Mouse (Mus musculus) heart, postnatal 0 days (tissue): Measurements from ENCODE around the gene B3gntl1. TPM values are rescaled to one million over a fixed set of nuclear protein-coding genes. Genes with fewer than 3 reads are reported as not detected.
A peak's percentile ranks its signal among the peaks of the same experiment; 100 is the strongest.

Experiments
- ATAC-seq: fragments of 200-750 bp; cut with Nextera tagmentation; 2 replicates; pipeline ENCODE4 v1.8.0; 2017; ENCODE audit warnings: low read depth, moderate number of reproducible peaks, moderate library complexity; ENCODE audit not compliant: insufficient read depth
- DNase-seq: peaks from one replicate; pipeline ENCODE4 v3.0.0-alpha.2; 2016; ENCODE audit warnings: low spot score
- H3K27ac ChIP-seq: fragments of 300-500 bp; sonication (generic); 2 replicates; pipeline ENCODE4 v1.5.1; 2014; ENCODE audit warnings: low read depth, mild to moderate bottlenecking
- H3K27me3 ChIP-seq: fragments of 300-500 bp; sonication (generic); 2 replicates; pipeline ENCODE4 v1.6.1; 2014; ENCODE audit warnings: low read length, mixed read lengths; ENCODE audit not compliant: control insufficient read depth, insufficient read depth
- H3K36me3 ChIP-seq: fragments of 300-500 bp; sonication (generic); replicated peaks from 2 replicates; pipeline ENCODE4 v1.6.1; 2014; ENCODE audit warnings: low read length, mixed read lengths; ENCODE audit not compliant: control insufficient read depth, insufficient read depth
- H3K4me1 ChIP-seq: fragments of 300-500 bp; sonication (generic); 2 replicates; pipeline ENCODE4 v1.6.1; 2014; ENCODE audit warnings: antibody characterized with exemption; ENCODE audit not compliant: control insufficient read depth, insufficient read depth
- H3K4me2 ChIP-seq: fragments of 300-500 bp; sonication (generic); 2 replicates; pipeline ENCODE4 v1.6.1; 2014; ENCODE audit warnings: low read depth, mild to moderate bottlenecking, low read length, moderate library complexity
- H3K4me3 ChIP-seq: fragments of 300-500 bp; sonication (generic); 2 replicates; pipeline ENCODE4 v1.5.1; 2014; ENCODE audit warnings: low read depth, low read length
- H3K9ac ChIP-seq: fragments of 300-500 bp; sonication (generic); replicated peaks from 2 replicates; pipeline ENCODE4 v1.6.1; 2014; ENCODE audit warnings: low read depth, low read length, mixed read lengths
- H3K9me3 ChIP-seq: fragments of 300-500 bp; sonication (generic); replicated peaks from 2 replicates; pipeline ENCODE4 v1.6.1; 2016; ENCODE audit warnings: low read length; ENCODE audit not compliant: control insufficient read depth
- CTCF ChIP-seq: IDR thresholded peaks from 2 replicates; pipeline ENCODE4 v1.5.1; 2016; ENCODE audit warnings: antibody characterized with exemption, control low read depth, low read depth
- EP300 ChIP-seq: IDR thresholded peaks from 2 replicates; pipeline ENCODE4 v1.6.1; 2016; ENCODE audit warnings: antibody characterized with exemption, low read depth
- WGBS: fragments of 180-500 bp; shearing (Covaris S2); extraction: QIAGEN DNeasy Blood & Tissue Kit; methylation state at CpG from one replicate; pipeline ENCODE4 v1.1.7; 2014; 5-methylcytosine and 5-hydroxymethylcytosine counted together
- polyA plus RNA-seq: library from polyadenylated mRNA; unstranded; fragments of >200 nt; fragmentation: Nextera tagmentation; extraction: Ambion mirVana; gene quantifications from 2 replicates; pipeline ENCODE4 v1.2.1, GENCODE M21; 2015
- total RNA-seq: library from RNA; depleted of rRNA; stranded (reverse); fragments of >200 nt; gene quantifications from 2 replicates; pipeline ENCODE4 v1.2.3, GENCODE M21; 2014; ENCODE audit warnings: low replicate concordance

Gene B3gntl1
- total and polyA plus RNA-seq, 2 experiments from 2014 or later = 4.3 to 4.7 TPM

DNA sequence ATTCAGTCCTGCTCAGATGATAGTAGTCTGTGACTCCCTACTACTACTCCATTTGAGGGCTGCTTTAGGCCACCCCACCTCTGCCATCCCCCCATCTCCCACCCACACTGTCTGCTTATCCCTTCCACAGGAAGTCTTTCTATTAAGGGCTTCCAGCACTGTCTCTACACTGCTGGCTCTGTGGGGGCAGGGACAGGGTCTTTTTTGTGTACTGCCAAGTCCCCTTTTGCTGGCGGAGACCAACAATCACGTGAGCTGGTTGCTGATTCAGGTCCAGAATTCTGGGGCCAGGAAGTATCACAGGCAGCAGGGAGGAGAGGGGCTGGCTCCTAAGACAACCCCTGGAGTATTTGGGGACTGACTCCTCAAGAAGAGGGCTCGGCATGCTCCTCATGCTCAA is 10.3 kb upstream of the B3gntl1 start:
- no peak for ATAC-seq
- no peaks in the 10 kb centered on the region for H3K36me3 ChIP-seq
- no peak overlapping the region for H3K4me2 ChIP-seq
- 39% methylated on average over 3 of the region's 3 CpGs for WGBS
- H3K9ac ChIP-seq = no peak overlapping the region
- no peak overlapping the region for H3K4me3 ChIP-seq
- no peak for DNase-seq
- no peak for TF ChIP-seq EP300
- no peak for TF ChIP-seq CTCF
- H3K9me3 ChIP-seq = no peaks in the 10 kb centered on the region
- no peaks in the 10 kb centered on the region for H3K27me3 ChIP-seq
- H3K4me1 ChIP-seq = no peaks in the 10 kb centered on the region; the same call in 1 of the 2 replicates
- no peak overlapping the region for H3K27ac ChIP-seq

DNA sequence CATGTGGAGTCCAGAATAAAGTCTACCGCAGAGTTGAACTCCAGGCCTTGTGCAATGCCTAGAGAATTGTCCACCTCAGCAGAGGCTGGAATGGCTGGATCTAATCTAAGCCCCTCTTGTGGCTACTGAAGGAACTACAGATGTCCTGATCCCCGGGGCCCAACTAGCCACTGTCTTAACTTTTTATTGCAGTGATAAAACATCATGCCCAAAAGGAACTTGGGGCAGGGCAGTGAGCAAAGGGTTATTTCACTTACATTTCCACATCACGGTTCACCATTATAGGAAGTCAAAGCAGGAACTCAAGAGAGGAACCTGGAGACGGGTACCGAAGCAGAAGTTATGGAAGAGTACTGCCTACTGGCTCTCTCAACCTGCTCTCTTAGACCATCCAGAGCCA is 7.8 kb upstream of the B3gntl1 start:
- Histone ChIP-seq H3K4me1 (no peaks in the 10 kb centered on the region), H3K27ac (no peak overlapping the region), H3K36me3 (no peaks in the 10 kb centered on the region), H3K27me3 (no peaks in the 10 kb centered on the region), H3K9ac (no peak overlapping the region), H3K4me2 (no peak overlapping the region), H3K4me3 (no peak overlapping the region), H3K9me3 (0 out of 2 replicates have a peak, but pooled peaks cover 4% of the 10 kb centered on the region)
- no peak for DNase-seq
- 71% methylated on average over 5 of the region's 5 CpGs for WGBS
- ATAC-seq = no peak
- TF ChIP-seq EP300 = no peak
- TF ChIP-seq CTCF = peak; percentile 41

DNA sequence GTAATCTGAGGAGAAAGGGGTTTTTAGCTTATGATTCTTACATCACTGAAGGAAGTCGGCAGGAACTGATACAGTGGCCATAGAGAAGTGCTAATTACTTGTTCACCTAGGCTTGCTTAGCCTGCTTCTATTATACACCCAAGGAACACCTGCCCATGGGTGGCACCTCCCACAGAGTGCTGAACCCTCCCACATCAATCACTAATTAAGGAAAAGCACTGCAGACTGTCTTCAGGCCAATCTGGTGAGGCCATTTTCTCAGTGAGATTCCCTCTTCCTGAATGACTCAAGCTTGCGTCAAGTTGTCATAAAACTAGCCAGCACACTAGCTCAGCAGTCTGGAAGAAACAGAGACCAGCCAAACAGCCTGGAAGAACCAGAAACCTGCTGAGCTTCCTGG is 6.6 kb upstream of the B3gntl1 start:
- H3K9ac ChIP-seq = no peak overlapping the region
- TF ChIP-seq CTCF (no peak), EP300 (no peak)
- DNase-seq (no peak), ATAC-seq (no peak)
- no peak overlapping the region for H3K27ac ChIP-seq
- no peaks in the 10 kb centered on the region for H3K4me1 ChIP-seq
- H3K27me3 ChIP-seq = no peaks in the 10 kb centered on the region
- H3K9me3 ChIP-seq = 0 out of 2 replicates have a peak, but pooled peaks cover 4% of the 10 kb centered on the region
- H3K4me3 ChIP-seq = no peak overlapping the region
- no peak overlapping the region for H3K4me2 ChIP-seq
- 74% methylated on average over 2 of the region's 2 CpGs for WGBS
- no peaks in the 10 kb centered on the region for H3K36me3 ChIP-seq

DNA sequence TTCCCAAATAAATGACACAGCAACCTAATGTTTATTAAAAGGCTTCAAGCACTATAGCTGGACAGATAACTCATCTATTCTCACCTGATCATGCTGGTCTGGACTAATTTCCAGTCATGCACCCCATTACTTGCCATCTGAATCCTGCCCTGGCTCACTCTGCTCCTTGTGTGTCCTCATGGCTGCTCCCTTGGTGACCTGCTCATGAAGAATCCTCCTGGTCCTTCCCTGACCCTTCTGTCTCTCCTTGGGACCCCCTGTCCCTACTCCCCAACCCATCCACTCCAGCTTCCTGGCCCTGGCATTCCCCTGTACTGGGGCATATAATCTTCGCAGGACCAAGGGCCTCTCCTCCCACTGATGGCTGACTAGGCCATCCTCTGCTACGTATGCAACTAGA is 3.9 kb upstream of the B3gntl1 start:
- H3K4me2 ChIP-seq = no peak overlapping the region
- no peak for DNase-seq
- no peak overlapping the region for H3K27ac ChIP-seq
- ATAC-seq = no peak
- 73% methylated on average over 2 of the region's 2 CpGs for WGBS
- 0 out of 2 replicates have a peak, but pooled peaks cover 4% of the 10 kb centered on the region for H3K4me1 ChIP-seq
- no peak for TF ChIP-seq CTCF
- TF ChIP-seq EP300 = no peak
- H3K9me3 ChIP-seq = 0 out of 2 replicates have a peak, but pooled peaks cover 4% of the 10 kb centered on the region
- no peaks in the 10 kb centered on the region for H3K27me3 ChIP-seq
- no peak overlapping the region for H3K4me3 ChIP-seq
- no peaks in the 10 kb centered on the region for H3K36me3 ChIP-seq
- H3K9ac ChIP-seq = no peak overlapping the region

DNA sequence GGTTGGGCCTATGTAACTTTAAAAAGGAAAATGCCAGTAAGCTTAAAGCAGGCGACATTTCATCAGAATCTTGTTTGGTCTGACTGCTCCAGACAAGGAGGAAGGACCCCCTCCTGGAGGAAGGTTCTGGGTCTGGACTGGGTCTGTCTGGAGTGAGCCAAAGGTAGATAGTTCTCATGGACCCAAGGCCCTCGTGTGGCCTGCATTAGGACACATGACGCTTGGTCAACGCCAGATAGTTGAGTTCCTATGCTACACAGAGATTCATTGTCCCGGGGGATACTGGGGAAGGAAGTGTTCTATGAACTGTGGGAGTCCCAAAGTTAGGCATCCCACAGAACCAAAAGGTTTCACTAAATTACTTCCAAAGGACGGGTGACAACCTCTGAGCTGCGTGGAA is 676 bp upstream of the B3gntl1 start:
- ATAC-seq (no peak), DNase-seq (no peak)
- Histone ChIP-seq H3K4me3 (peak overlapping the region; percentile 59), H3K27ac (peak overlapping the region; percentile 88), H3K4me2 (peak overlapping the region; percentile 81), H3K36me3 (peaks cover 7% of the 10 kb centered on the region), H3K27me3 (no peaks in the 10 kb centered on the region), H3K4me1 (0 out of 2 replicates have a peak, but pooled peaks cover 4% of the 10 kb centered on the region), H3K9me3 (0 out of 2 replicates have a peak, but pooled peaks cover 4% of the 10 kb centered on the region), H3K9ac (peak overlapping the region; percentile 46; the same call in 1 of the 2 replicates)
- 57% methylated on average over 7 of the region's 7 CpGs for WGBS
- TF ChIP-seq EP300 (no peak), CTCF (no peak)
